Mouse (Mus musculus) ovary, adult 18-20 months (tissue): ENCODE results near the gene Stpg4.

Source experiments
- DNase-seq: peaks from one replicate; pipeline ENCODE4 v3.0.0; 2022; ENCODE audit warnings: low spot score, mixed read lengths

The Stpg4 gene

DNA sequence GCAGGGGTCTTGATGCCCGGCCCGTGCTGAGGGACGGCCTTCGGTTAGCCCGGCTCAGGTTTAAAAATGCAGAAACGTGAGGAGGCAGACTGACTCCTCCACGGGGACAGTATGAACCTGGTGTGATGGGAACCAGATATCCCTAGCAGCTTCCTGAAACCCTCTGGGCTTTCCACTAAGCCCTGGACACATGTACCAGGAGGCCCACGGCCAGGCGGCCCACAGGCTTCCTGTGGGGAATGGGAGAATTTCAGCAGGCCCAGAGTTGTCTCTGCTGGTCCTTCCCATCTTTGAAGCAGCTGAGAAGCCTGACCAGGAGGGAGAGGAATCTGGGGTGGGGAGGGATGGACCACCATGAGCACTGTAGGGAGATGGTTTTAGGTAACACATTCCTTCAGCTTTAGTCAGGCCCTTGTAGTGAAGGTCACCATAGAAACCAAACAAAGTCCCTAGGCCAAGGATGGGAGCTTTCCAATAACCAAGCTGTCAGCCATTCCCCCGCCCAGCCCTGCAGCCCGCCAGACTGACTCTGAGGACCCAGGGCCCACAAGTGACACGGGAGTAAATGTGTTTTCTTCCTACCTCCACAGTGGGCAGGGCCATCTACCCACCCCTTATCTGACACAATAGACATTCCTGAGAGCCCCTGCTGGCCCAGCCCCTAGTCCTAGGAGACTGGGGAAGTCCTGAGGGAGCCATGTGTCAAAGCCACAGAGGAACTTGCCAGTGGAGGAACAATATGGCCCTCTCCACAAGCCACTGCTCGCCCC lies 76.9 kb downstream of the Stpg4 start:
- no peak for DNase-seq

DNA sequence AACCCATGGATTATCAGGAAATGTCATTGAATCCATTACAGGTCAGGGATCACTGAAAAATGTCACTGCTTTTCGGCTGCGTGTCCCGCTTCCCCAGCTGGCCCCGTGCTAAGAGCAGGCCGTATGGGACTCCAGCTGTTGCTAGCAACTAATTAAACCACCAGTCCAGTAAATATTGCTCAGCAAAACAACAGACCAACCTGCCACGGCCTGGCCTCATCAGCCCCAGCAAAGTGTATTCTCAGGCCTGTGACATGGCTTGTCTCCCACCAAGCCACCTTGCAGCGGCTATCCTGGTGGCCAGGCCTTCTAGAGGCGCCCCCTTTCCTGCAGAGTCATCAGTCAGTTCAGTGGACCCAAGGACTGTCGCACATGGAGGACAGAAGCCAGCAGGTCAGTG lies 78.0 kb downstream of the Stpg4 start:
- no peak for DNase-seq

DNA sequence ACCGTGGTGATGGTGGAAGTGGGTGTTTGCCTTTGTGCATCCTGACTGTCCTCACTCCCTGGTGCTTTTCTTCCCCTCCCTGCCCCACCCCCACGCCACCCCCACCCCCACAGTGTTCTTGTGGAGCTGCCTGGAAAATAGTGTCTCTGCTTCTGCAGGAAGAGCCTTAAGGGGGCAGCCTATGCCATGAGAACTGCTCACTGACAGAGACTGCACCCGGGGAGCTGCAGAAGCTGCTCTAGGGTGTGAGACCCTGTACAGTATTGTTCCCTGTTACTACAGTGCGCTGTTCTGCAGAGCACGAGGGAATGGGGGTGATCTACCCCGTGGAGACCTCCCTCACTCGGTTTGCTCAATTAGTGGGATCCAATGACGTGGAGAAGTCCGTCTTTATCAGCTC lies 78.5 kb downstream of the Stpg4 start:
- DNase-seq = no peak

DNA sequence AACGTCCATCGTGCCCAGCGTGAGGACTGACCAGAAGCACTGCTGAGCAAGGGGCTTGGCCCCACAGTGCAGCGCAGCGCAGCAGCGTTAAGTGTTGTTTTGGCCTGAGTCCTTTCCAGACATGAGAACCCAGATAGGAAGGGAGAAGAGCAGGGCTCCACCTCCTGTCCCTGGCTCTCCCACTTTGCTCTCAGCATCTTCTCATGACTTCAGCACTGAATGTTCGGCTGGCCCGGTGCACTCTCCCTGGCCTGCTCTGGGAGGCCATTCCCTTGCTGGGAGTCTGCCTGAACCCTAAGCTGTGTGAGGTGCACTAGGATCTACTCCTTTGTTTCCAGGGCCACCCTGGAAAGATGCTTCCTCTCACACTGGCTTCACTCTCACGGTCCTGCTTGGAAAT lies 79.2 kb downstream of the Stpg4 start:
- DNase-seq = no peak

DNA sequence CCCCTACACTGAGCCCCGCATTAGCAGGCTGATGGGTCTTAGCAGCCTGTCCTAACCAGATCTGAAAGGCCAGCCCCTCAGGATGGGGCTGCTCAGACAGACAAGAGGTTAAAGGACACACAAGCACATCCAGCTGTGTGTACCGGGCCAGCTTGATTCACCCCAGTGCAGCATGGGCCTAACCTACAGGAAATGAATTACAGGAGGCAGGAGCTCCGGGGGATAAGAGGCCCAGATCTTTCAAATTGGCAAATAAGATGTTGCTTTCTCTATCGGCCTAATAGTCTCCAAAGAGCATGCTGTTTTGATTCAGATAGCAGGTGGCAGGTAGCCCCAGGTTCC lies 82.3 kb downstream of the Stpg4 start:
- DNase-seq = no peak

DNA sequence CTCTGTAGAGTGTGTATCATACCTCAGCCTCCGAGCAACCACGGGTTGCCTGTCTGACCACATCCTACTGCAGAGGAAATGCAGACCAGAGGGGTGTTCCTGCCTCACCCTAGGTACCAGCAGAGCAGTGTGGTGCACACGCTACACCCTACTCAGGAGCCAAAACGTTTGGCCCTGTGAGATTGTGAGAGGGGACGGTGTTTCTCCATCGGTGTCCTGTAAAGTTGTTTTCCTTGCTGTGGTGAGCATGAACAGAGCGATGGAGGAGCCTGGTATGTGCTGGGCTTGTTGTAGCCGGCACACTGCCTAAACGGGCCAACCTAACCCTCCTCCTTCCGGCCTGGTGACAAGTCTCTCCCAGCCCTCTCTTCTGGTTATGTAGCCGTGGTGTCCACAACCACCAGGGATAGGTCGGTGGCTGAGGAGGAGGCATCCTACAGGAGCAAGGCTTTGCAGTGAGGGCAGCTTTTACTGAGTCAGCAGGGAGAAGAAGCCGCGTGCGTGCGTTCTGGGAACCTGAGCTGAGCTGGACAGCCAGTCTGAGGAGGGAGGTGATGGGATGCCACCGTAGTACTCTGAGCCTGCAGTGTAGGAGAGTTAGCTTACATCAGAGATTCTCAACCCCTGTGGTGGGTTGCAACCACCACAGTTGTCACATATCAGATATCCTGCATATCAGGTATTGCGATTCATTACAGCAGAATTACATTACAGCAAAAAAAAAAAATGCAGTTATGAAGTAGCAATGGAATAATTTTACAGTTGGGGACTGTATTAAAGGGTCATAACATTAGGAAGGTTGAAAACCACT lies 82.9 kb downstream of the Stpg4 start:
- DNase-seq = no peak

DNA sequence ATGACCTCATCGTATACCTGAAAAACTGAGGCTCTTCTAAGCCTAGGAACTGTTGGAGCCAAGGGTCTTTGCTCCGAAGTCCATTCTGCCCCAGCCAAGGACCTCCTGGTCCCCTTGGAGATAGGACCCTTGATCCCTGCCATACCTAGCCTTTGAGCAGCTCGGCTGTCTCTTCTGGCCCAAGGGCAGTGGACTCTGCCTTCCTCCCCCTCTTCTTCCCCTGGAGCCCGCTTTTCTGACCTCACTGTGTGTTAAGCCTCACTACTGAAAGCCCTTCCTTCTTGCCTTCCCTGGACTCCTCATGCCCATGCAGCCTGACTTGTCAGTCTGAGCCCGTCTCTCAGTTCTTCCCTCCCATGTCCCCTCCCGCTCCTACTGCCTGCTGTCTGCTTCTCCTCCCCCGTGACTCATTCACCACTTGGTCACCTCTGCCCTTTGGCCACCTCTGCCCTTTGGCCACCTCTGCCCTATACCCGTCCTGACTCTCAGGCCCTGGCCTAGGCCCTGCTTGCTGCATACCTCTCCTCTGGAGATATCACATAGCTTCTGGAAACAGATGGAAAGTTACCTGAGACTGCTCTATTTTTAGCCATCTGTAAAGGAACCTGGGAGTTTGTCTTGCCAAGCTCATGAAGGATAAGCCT lies 84.4 kb downstream of the Stpg4 start:
- no peak for DNase-seq
